Mouse (Mus musculus): ENCODE data around the gene Plekhg5. TPM values are rescaled to one million over a fixed set of nuclear protein-coding genes. Genes with fewer than 3 reads are reported as not detected.

Plekhg5 gene
- total and polyA plus RNA-seq, 2 experiments from 2014 or later, result 13.1 to 20.7 TPM

- Histone ChIP-seq H3K4me2 (ENCODE audit: low read depth, low read length) (no peak overlapping the region), H3K4me1 (ENCODE audit: insufficient read depth, low read length) (0 out of 2 replicates have a peak, but pooled peaks cover under 1% of the 10 kb centered on the region), H3K27ac (no peak overlapping the region), H3K36me3 (ENCODE audit: insufficient read depth, low read length) (no peaks in the 10 kb centered on the region), H3K9ac (replicated peaks; ENCODE audit: low read length) (no peak overlapping the region), H3K9me3 (ENCODE audit: low read length) (no peaks in the 10 kb centered on the region), H3K27me3 (ENCODE audit: insufficient read depth, low read length) (no peaks in the 10 kb centered on the region), H3K4me3 (ENCODE audit: low read length) (no peak overlapping the region)
- 64% methylated on average over 6 of the region's 6 CpGs for WGBS
- DNase-seq (ENCODE audit: low spot score), result no peak
- no peak for TF ChIP-seq CTCF (IDR thresholded peaks at IDR 0.05; ENCODE audit: low read depth)
- no peak for ATAC-seq
Measured at GRCm38 (mm10) chr4:152068166-152068724, 4.1 kb upstream of the Plekhg5 start.

GRCm38 (mm10) chr4:152069245-152069644 lies 3.1 kb upstream of the Plekhg5 start:
- TF ChIP-seq CTCF (IDR thresholded peaks at IDR 0.05; ENCODE audit: low read depth), result no peak
- WGBS, result 82% methylated on average over 3 of the region's 3 CpGs
- no peak for ATAC-seq
- H3K4me1 ChIP-seq (ENCODE audit: insufficient read depth, low read length), result 0 out of 2 replicates have a peak, but pooled peaks cover 5% of the 10 kb centered on the region
- H3K4me2 ChIP-seq (ENCODE audit: low read depth, low read length), result no peak overlapping the region
- no peak overlapping the region for H3K9ac ChIP-seq (replicated peaks; ENCODE audit: low read length)
- H3K27me3 ChIP-seq (ENCODE audit: insufficient read depth, low read length), result no peaks in the 10 kb centered on the region
- no peaks in the 10 kb centered on the region for H3K9me3 ChIP-seq (ENCODE audit: low read length)
- no peaks in the 10 kb centered on the region for H3K36me3 ChIP-seq (ENCODE audit: insufficient read depth, low read length)
- no peak overlapping the region for H3K4me3 ChIP-seq (ENCODE audit: low read length)
- DNase-seq (ENCODE audit: low spot score), result no peak
- H3K27ac ChIP-seq, result no peak overlapping the region

GRCm38 (mm10) chr4:152070494-152071396 lies 1.6 kb upstream of the Plekhg5 start:
- DNase-seq (ENCODE audit: low spot score) (no peak), ATAC-seq (peak; percentile 42)
- H3K4me1 ChIP-seq (ENCODE audit: insufficient read depth, low read length), result 0 out of 2 replicates have a peak, but pooled peaks cover 5% of the 10 kb centered on the region
- no peak overlapping the region for H3K4me3 ChIP-seq (ENCODE audit: low read length)
- H3K9ac ChIP-seq (replicated peaks; ENCODE audit: low read length), result no peak overlapping the region
- 69% methylated on average over 11 of the region's 11 CpGs for WGBS
- no peak overlapping the region for H3K27ac ChIP-seq
- H3K4me2 ChIP-seq (ENCODE audit: low read depth, low read length), result no peak overlapping the region
- no peaks in the 10 kb centered on the region for H3K9me3 ChIP-seq (ENCODE audit: low read length)
- TF ChIP-seq CTCF (IDR thresholded peaks at IDR 0.05; ENCODE audit: low read depth), result no peak
- no peaks in the 10 kb centered on the region for H3K27me3 ChIP-seq (ENCODE audit: insufficient read depth, low read length)
- H3K36me3 ChIP-seq (ENCODE audit: insufficient read depth, low read length), result no peaks in the 10 kb centered on the region

- Histone ChIP-seq H3K36me3 (ENCODE audit: insufficient read depth, low read length) (no peaks in the 10 kb centered on the region), H3K4me1 (ENCODE audit: insufficient read depth, low read length) (0 out of 2 replicates have a peak, but pooled peaks cover 5% of the 10 kb centered on the region), H3K27me3 (ENCODE audit: insufficient read depth, low read length) (no peaks in the 10 kb centered on the region), H3K4me2 (ENCODE audit: low read depth, low read length) (peak overlapping the region; percentile 18; the same call in 1 of the 2 replicates), H3K9ac (replicated peaks; ENCODE audit: low read length) (no peak overlapping the region), H3K27ac (peak overlapping the region; percentile 52; the same call in 1 of the 2 replicates), H3K9me3 (ENCODE audit: low read length) (no peaks in the 10 kb centered on the region), H3K4me3 (ENCODE audit: low read length) (no peak overlapping the region)
- WGBS, result 37% methylated on average over 10 of the region's 10 CpGs
- no peak for ATAC-seq
- DNase-seq (ENCODE audit: low spot score), result peak; percentile 40
- TF ChIP-seq CTCF (IDR thresholded peaks at IDR 0.05; ENCODE audit: low read depth), result no peak
Measured at GRCm38 (mm10) chr4:152072655-152073054, 357 bp downstream of the Plekhg5 start.

GRCm38 (mm10) chr4:152073715-152074114 lies 1.4 kb downstream of the Plekhg5 start:
- ATAC-seq (no peak), DNase-seq (ENCODE audit: low spot score) (no peak)
- Histone ChIP-seq H3K4me1 (ENCODE audit: insufficient read depth, low read length) (0 out of 2 replicates have a peak, but pooled peaks cover 8% of the 10 kb centered on the region), H3K4me2 (ENCODE audit: low read depth, low read length) (no peak overlapping the region), H3K36me3 (ENCODE audit: insufficient read depth, low read length) (no peaks in the 10 kb centered on the region), H3K27me3 (ENCODE audit: insufficient read depth, low read length) (no peaks in the 10 kb centered on the region), H3K9me3 (ENCODE audit: low read length) (no peaks in the 10 kb centered on the region), H3K9ac (replicated peaks; ENCODE audit: low read length) (no peak overlapping the region), H3K4me3 (ENCODE audit: low read length) (no peak overlapping the region), H3K27ac (no peak overlapping the region)
- 52% methylated on average over 6 of the region's 6 CpGs for WGBS
- TF ChIP-seq CTCF (IDR thresholded peaks at IDR 0.05; ENCODE audit: low read depth), result no peak

GRCm38 (mm10) chr4:152074548-152074947 lies 2.2 kb downstream of the Plekhg5 start:
- no peak overlapping the region for H3K4me3 ChIP-seq (ENCODE audit: low read length)
- 89% methylated on average over 9 of the region's 9 CpGs for WGBS
- H3K36me3 ChIP-seq (ENCODE audit: insufficient read depth, low read length), result no peaks in the 10 kb centered on the region
- no peak overlapping the region for H3K27ac ChIP-seq
- H3K9me3 ChIP-seq (ENCODE audit: low read length), result no peaks in the 10 kb centered on the region
- no peaks in the 10 kb centered on the region for H3K27me3 ChIP-seq (ENCODE audit: insufficient read depth, low read length)
- no peak overlapping the region for H3K9ac ChIP-seq (replicated peaks; ENCODE audit: low read length)
- TF ChIP-seq CTCF (IDR thresholded peaks at IDR 0.05; ENCODE audit: low read depth), result peak; percentile 16; the same call in 1 of the 2 replicates
- ATAC-seq, result no peak
- H3K4me1 ChIP-seq (ENCODE audit: insufficient read depth, low read length), result 0 out of 2 replicates have a peak, but pooled peaks cover 8% of the 10 kb centered on the region
- DNase-seq (ENCODE audit: low spot score), result no peak
- no peak overlapping the region for H3K4me2 ChIP-seq (ENCODE audit: low read depth, low read length)

Data from hindbrain, postnatal 0 days (tissue).